21 mouse cellular contexts compared by ENCODE assay signal in genomic region chr12:31969111-31969510, GRCm38 (mm10). TPM values are rescaled to one million over a fixed set of nuclear protein-coding genes. Genes with fewer than 3 reads are reported as not detected.
A peak's percentile ranks its signal among the peaks of the same experiment; 100 is the strongest.
DNase-seq lines count a peak whose midpoint lies in the region; ATAC-seq lines count a peak whose summit lies in the region.
"Had no signal": no experiment of that assay in that cellular context is flagged by ENCODE, and none has a peak within 500 bp of the region (broad histone marks: within the 10 kb centered on the region; RNA-seq: fewer than 3 reads in every experiment).

No protein-coding gene starts in this region.

- no peaks in the 10 kb centered on the region for H3K27me3 ChIP-seq in heart, embryonic 15.5 days
- H3K27me3 ChIP-seq in liver, embryonic 12.5 days (replicated peaks), result no peaks in the 10 kb centered on the region
- no peaks in the 10 kb centered on the region for H3K27me3 ChIP-seq in liver, embryonic 11.5 days (replicated peaks; ENCODE audit: control insufficient read depth, insufficient read depth, low read length)
- no peaks in the 10 kb centered on the region for H3K27me3 ChIP-seq in liver, embryonic 15.5 days
- H3K27me3 ChIP-seq: embryonic facial prominence, embryonic 13.5 days; forebrain, embryonic 12.5 days; intestine, embryonic 15.5 days; Patski had no signal

- ATAC-seq in heart, embryonic 15.5 days (replicated peaks; ENCODE audit: insufficient number of reproducible peaks, insufficient read depth, low FRiP score, low read depth), result no peak
- no peak for ATAC-seq in liver, embryonic 12.5 days
- ATAC-seq in liver, embryonic 11.5 days (replicated peaks; ENCODE audit: low FRiP score), result no peak
- no peak for ATAC-seq in liver, embryonic 15.5 days (ENCODE audit: insufficient read depth)
- ATAC-seq: activated CD4-positive, CD25-positive, alpha-beta regulatory T cell, adult 4 months; forebrain, embryonic 16.5 days; intestine, embryonic 15.5 days; Patski had no signal

- H3K9ac ChIP-seq in heart, embryonic 15.5 days, result no peak overlapping the region
- H3K9ac ChIP-seq in liver, embryonic 12.5 days, result no peak overlapping the region
- H3K9ac ChIP-seq in liver, embryonic 11.5 days (ENCODE audit: low read depth, low read length), result no peak overlapping the region
- H3K9ac ChIP-seq in liver, embryonic 15.5 days, result no peak overlapping the region
- H3K9ac ChIP-seq: embryonic facial prominence, embryonic 13.5 days; forebrain, embryonic 12.5 days; hindbrain, embryonic 14.5 days; intestine, embryonic 15.5 days had no signal

- H3K4me1 ChIP-seq in heart, embryonic 15.5 days (replicated peaks), result peaks cover 19% of the 10 kb centered on the region
- peaks cover 31% of the 10 kb centered on the region for H3K4me1 ChIP-seq in liver, embryonic 12.5 days
- peaks cover 12% of the 10 kb centered on the region for H3K4me1 ChIP-seq in liver, embryonic 11.5 days (replicated peaks; ENCODE audit: control insufficient read depth, insufficient read depth, low read length)
- peaks cover 38% of the 10 kb centered on the region for H3K4me1 ChIP-seq in liver, embryonic 15.5 days (replicated peaks)
- H3K4me1 ChIP-seq: embryonic facial prominence, embryonic 13.5 days; hindbrain, embryonic 10.5 days had no signal

- no peaks in the 10 kb centered on the region for H3K36me3 ChIP-seq in heart, embryonic 15.5 days
- peaks cover 85% of the 10 kb centered on the region for H3K36me3 ChIP-seq in liver, embryonic 12.5 days
- H3K36me3 ChIP-seq in liver, embryonic 11.5 days (ENCODE audit: control insufficient read depth, insufficient read depth, low read length), result peaks cover 5% of the 10 kb centered on the region; the same call in 1 of the 2 replicates
- peaks cover 70% of the 10 kb centered on the region for H3K36me3 ChIP-seq in liver, embryonic 15.5 days (replicated peaks)
- H3K36me3 ChIP-seq: hindbrain, embryonic 10.5 days; intestine, embryonic 15.5 days had no signal

- no peaks in the 10 kb centered on the region for H3K9me3 ChIP-seq in heart, embryonic 15.5 days (replicated peaks)
- H3K9me3 ChIP-seq in liver, embryonic 12.5 days (replicated peaks), result no peaks in the 10 kb centered on the region
- H3K9me3 ChIP-seq in liver, embryonic 11.5 days (ENCODE audit: control insufficient read depth, low read length), result no peaks in the 10 kb centered on the region
- no peaks in the 10 kb centered on the region for H3K9me3 ChIP-seq in liver, embryonic 15.5 days (replicated peaks)
- H3K9me3 ChIP-seq: embryonic facial prominence, embryonic 13.5 days; forebrain, embryonic 12.5 days; hindbrain, embryonic 10.5 days; intestine, embryonic 15.5 days had no signal

- H3K4me3 ChIP-seq in heart, embryonic 15.5 days, result no peak overlapping the region
- no peak overlapping the region for H3K4me3 ChIP-seq in liver, embryonic 12.5 days
- no peak overlapping the region for H3K4me3 ChIP-seq in liver, embryonic 11.5 days (ENCODE audit: low read depth, low read length)
- no peak overlapping the region for H3K4me3 ChIP-seq in liver, embryonic 15.5 days (replicated peaks)
- H3K4me3 ChIP-seq: embryonic facial prominence, embryonic 13.5 days; forebrain, embryonic 12.5 days; heart, adult 2 months; hindbrain, embryonic 10.5 days; intestine, embryonic 15.5 days had no signal

- WGBS in heart, embryonic 15.5 days, result 32% methylated on average over 1 of the region's 1 CpGs
- WGBS in liver, embryonic 12.5 days (ENCODE audit: insufficient replicate concordance), result 21% methylated on average over 1 of the region's 1 CpGs
- 31% methylated on average over 1 of the region's 1 CpGs for WGBS in liver, embryonic 11.5 days
- 22% methylated on average over 1 of the region's 1 CpGs for WGBS in liver, embryonic 15.5 days (ENCODE audit: insufficient replicate concordance)

- H3K4me2 ChIP-seq in heart, embryonic 15.5 days, result no peak overlapping the region
- H3K4me2 ChIP-seq in liver, embryonic 12.5 days, result no peak overlapping the region
- H3K4me2 ChIP-seq in liver, embryonic 11.5 days, result no peak overlapping the region
- no peak overlapping the region for H3K4me2 ChIP-seq in liver, embryonic 15.5 days
- H3K4me2 ChIP-seq: embryonic facial prominence, embryonic 13.5 days; forebrain, embryonic 12.5 days; hindbrain, embryonic 14.5 days; intestine, embryonic 15.5 days had no signal

- peak overlapping the region; percentile 50; the same call in 1 of the 2 replicates for H3K27ac ChIP-seq in heart, embryonic 15.5 days
- H3K27ac ChIP-seq in liver, embryonic 12.5 days, result peak overlapping the region; percentile 57
- H3K27ac ChIP-seq in liver, embryonic 11.5 days (ENCODE audit: low read depth, low read length), result no peak overlapping the region
- peak overlapping the region; percentile 54 for H3K27ac ChIP-seq in liver, embryonic 15.5 days (replicated peaks)
- H3K27ac ChIP-seq: embryonic facial prominence, embryonic 13.5 days; forebrain, embryonic 12.5 days; heart, adult 2 months; hindbrain, embryonic 10.5 days; hindbrain, embryonic 14.5 days; intestine, embryonic 15.5 days had no signal

- DNase-seq in heart, adult 11 months, result no peak
- DNase-seq in liver, embryonic 11.5 days (ENCODE audit: low spot score), result no peak
- DNase-seq in 416B (ENCODE audit: low read depth), result peak; percentile 71
- DNase-seq in kidney, postnatal 36 days, result no peak
- no peak for DNase-seq in ovary, postnatal 14 days (ENCODE audit: low spot score)
- DNase-seq: cerebellum, adult 11-12 months; cerebellum, adult 9-11 months; cerebellum, postnatal 36 days; gastrocnemius, postnatal 10 days; heart, adult 2 months had no signal

RNA-seq across cellular contexts. Expression of gene Hbp1, which starts 18.8 kb away (rescaled TPM):
- polyA plus RNA-seq in heart, embryonic 15.5 days (2015; fragmentation: Nextera tagmentation; extraction: Ambion mirVana), result 93.5 and 100 TPM in 2 replicates
- polyA plus RNA-seq in liver, embryonic 12.5 days (2016; fragmentation: Nextera tagmentation; extraction: Ambion mirVana), result 33.7 and 36.6 TPM in 2 replicates
- 51.3 and 57.5 TPM in 2 replicates for polyA plus RNA-seq in liver, embryonic 11.5 days (2014; fragmentation: Nextera tagmentation; extraction: Ambion mirVana)
- 44.7 and 46.7 TPM in 2 replicates for polyA plus RNA-seq in liver, embryonic 15.5 days (2015; fragmentation: Nextera tagmentation; extraction: Ambion mirVana)
